Mouse (Mus musculus): Measurements from ENCODE around the gene Ubtd1. TPM values are rescaled to one million over a fixed set of nuclear protein-coding genes. Genes with fewer than 3 reads are reported as not detected.

The Ubtd1 gene
- polyA plus RNA-seq (2015; fragmentation: Nextera tagmentation; extraction: Ambion mirVana), result 4.2 and 4.9 TPM in 2 replicates

DNA sequence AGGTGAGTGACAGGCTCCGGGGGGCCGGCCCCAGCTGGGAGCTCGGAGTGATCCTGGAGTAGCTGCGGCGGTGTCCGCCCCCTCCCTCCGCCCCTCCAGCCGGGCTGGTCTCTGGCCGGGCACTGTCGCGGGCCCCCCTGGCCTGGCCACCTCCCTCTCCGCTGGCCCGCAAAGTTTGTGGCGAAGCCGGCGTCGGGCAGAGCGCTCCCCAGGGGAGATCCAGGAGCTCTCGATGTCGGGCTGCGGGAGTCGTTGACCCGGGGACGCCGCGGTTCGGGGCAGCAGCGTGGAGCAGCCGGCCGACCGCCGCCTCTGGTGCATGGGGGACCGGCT, at the start of gene Ubtd1:
Gene Ubtd1, plus strand, starts transcription at position 169 of the 333 bp plus-strand sequence.
- peaks cover 27% of the 10 kb centered on the region for H3K27me3 ChIP-seq (ENCODE audit: control insufficient read depth, insufficient read depth, low read depth, low read length)
- H3K4me1 ChIP-seq (ENCODE audit: control insufficient read depth, low read depth, low read length), result peaks cover 20% of the 10 kb centered on the region
- peak within 1 kb of the TSS; percentile 87 for H3K27ac ChIP-seq (ENCODE audit: low read length)
- H3K4me2 ChIP-seq (ENCODE audit: low read depth, low read length), result peak within 1 kb of the TSS; percentile 100
- 0% methylated on average over 33 of the region's 33 CpGs for WGBS (ENCODE audit: insufficient replicate concordance)
- no peaks in the 10 kb centered on the region for H3K36me3 ChIP-seq (ENCODE audit: control insufficient read depth, insufficient read depth)
- ATAC-seq (ENCODE audit: low read depth), result no peak
- peak within 1 kb of the TSS; percentile 88 for H3K9ac ChIP-seq (ENCODE audit: low read depth, low read length)
- H3K4me3 ChIP-seq (ENCODE audit: low read depth, low read length), result peak within 1 kb of the TSS; percentile 95
- no peaks in the 10 kb centered on the region for H3K9me3 ChIP-seq (replicated peaks; ENCODE audit: control insufficient read depth, low read length)

DNA sequence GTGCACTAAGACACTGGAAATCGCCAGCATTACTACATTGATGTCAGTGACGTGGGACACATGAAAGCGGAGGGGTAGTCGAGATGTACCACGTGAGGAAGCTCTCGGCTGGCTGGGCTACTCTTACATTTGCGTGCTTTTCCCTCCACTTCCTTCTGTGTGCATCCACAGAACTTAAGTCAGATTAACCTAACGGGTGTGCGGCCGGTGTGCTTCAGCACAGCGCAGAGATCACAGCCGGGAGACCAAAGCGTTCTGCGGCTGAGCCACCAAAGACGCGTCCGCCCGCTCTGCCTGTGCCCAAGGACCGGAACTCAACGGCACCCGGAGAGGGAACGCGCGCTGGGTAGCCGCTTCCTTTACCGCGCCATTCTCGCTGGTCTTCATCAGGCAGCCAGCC, 48.9 kb upstream of the Ubtd1 start:
- no peaks in the 10 kb centered on the region for H3K9me3 ChIP-seq (replicated peaks; ENCODE audit: control insufficient read depth, low read length)
- H3K36me3 ChIP-seq (ENCODE audit: control insufficient read depth, insufficient read depth), result peaks cover 5% of the 10 kb centered on the region; the same call in 1 of the 2 replicates
- H3K4me1 ChIP-seq (ENCODE audit: control insufficient read depth, low read depth, low read length), result peaks cover 18% of the 10 kb centered on the region
- peak overlapping the region; percentile 66 for H3K27ac ChIP-seq (ENCODE audit: low read length)
- WGBS (ENCODE audit: insufficient replicate concordance), result under 1% methylated on average over 28 of the region's 28 CpGs
- peak overlapping the region; percentile 85 for H3K9ac ChIP-seq (ENCODE audit: low read depth, low read length)
- peak overlapping the region; percentile 82 for H3K4me3 ChIP-seq (ENCODE audit: low read depth, low read length)
- ATAC-seq (ENCODE audit: low read depth), result no peak
- no peaks in the 10 kb centered on the region for H3K27me3 ChIP-seq (ENCODE audit: control insufficient read depth, insufficient read depth, low read depth, low read length)
- H3K4me2 ChIP-seq (ENCODE audit: low read depth, low read length), result peak overlapping the region; percentile 93

DNA sequence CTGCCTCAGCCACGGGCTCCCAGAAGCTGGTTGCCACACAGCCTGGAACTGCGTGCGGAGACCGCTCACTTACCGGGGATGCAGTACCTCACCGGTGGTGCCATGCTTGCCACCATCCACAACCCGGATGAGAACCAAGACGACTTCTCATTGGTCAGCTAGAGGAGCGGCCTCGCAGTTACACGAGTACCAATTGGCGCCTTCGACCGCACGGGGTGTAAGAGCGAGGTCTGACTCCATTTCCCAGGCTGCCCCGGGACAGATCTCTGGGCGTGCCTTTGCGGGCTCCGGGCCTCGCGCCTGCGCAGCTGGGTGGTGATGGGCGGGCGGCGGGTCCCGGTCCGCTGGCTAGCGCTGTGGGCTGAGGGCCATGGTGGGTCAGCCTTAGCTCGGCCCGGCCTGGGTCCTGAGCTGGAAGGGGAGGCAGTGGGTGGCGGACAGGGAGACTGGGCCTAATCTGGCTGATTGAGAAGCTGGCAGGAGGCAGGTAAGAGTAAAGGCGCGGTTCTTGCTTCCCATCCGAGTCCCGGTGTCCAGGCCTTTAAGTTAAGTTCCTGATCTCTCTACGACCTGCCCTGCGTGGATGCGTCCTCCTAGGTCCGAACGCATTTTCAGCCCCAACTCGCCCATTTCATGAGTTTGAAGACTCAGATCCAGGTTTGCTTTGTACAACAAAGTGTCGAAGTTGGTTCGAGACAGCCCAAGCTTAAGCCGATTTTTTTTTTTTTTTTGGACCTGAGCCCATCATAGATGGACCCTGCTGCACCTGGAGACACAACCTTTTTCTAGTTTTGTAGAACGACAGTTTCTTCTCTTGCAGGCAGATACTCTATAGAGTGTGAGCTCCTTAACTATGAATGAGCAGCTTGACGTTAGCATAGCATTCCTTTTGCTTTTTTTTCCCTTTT, 48.1 kb upstream of the Ubtd1 start, which contains the start of the genes Exosc1 and Zdhhc16:
Gene Exosc1, minus strand, starts transcription at position 245 of the 908 bp plus-strand sequence.
Gene Zdhhc16, plus strand, starts transcription at position 302 of the 908 bp plus-strand sequence.
- Histone ChIP-seq H3K4me3 (ENCODE audit: low read depth, low read length) (peak within 1 kb of the TSS; percentile 82), H3K9ac (ENCODE audit: low read depth, low read length) (peak within 1 kb of the TSS; percentile 85), H3K4me1 (ENCODE audit: control insufficient read depth, low read depth, low read length) (peaks cover 18% of the 10 kb centered on the region), H3K27me3 (ENCODE audit: control insufficient read depth, insufficient read depth, low read depth, low read length) (no peaks in the 10 kb centered on the region), H3K27ac (ENCODE audit: low read length) (peak within 1 kb of the TSS; percentile 66), H3K36me3 (ENCODE audit: control insufficient read depth, insufficient read depth) (peaks cover 10% of the 10 kb centered on the region), H3K4me2 (ENCODE audit: low read depth, low read length) (peak within 1 kb of the TSS; percentile 93), H3K9me3 (replicated peaks; ENCODE audit: control insufficient read depth, low read length) (no peaks in the 10 kb centered on the region)
- ATAC-seq (ENCODE audit: low read depth), result peak; percentile 100
- WGBS (ENCODE audit: insufficient replicate concordance), result under 1% methylated on average over 47 of the region's 47 CpGs

- Histone ChIP-seq H3K9ac (ENCODE audit: low read depth, low read length) (peak overlapping the region; percentile 85), H3K36me3 (ENCODE audit: control insufficient read depth, insufficient read depth) (peaks cover 10% of the 10 kb centered on the region)
Measured at GRCm38 (mm10) chr19:41934124-41934523, 47.4 kb upstream of the Ubtd1 start.

DNA sequence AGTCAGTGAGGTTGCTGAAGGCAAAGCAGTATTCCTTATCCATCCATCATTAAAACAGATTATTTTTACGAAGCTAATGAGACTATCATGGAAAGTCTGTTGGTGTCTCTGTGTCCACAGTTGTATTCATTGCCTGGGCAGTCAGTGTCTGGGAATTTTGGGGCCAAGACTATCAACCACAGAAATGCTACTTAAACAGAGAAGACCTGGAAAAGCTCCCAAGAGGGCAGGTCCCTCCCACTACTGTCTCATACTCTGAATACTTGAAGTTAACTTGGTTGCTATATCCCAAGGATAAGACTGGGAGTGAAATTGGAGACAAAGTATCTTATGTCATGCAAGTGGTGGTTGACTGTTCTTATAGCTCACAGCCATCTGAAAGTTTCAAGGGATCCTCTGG, 45.6 kb upstream of the Ubtd1 start:
- Histone ChIP-seq H3K27ac (ENCODE audit: low read length) (no peak overlapping the region), H3K36me3 (ENCODE audit: control insufficient read depth, insufficient read depth) (peaks cover 16% of the 10 kb centered on the region), H3K9ac (ENCODE audit: low read depth, low read length) (no peak overlapping the region), H3K9me3 (replicated peaks; ENCODE audit: control insufficient read depth, low read length) (no peaks in the 10 kb centered on the region), H3K4me3 (ENCODE audit: low read depth, low read length) (no peak overlapping the region), H3K4me2 (ENCODE audit: low read depth, low read length) (no peak overlapping the region), H3K27me3 (ENCODE audit: control insufficient read depth, insufficient read depth, low read depth, low read length) (no peaks in the 10 kb centered on the region), H3K4me1 (ENCODE audit: control insufficient read depth, low read depth, low read length) (peaks cover 18% of the 10 kb centered on the region)
- WGBS (ENCODE audit: insufficient replicate concordance), result 81% methylated on average over 1 of the region's 1 CpGs
- no peak for ATAC-seq (ENCODE audit: low read depth)

More at GRCm38 (mm10) chr19:41934124-41934523, 47.4 kb upstream of the Ubtd1 start:
- H3K9me3 ChIP-seq (replicated peaks; ENCODE audit: control insufficient read depth, low read length), result no peaks in the 10 kb centered on the region
- ATAC-seq (ENCODE audit: low read depth), result no peak
- WGBS (ENCODE audit: insufficient replicate concordance), result 22% methylated on average over 6 of the region's 6 CpGs
- peaks cover 18% of the 10 kb centered on the region for H3K4me1 ChIP-seq (ENCODE audit: control insufficient read depth, low read depth, low read length)
- no peak overlapping the region for H3K27ac ChIP-seq (ENCODE audit: low read length)
- peak overlapping the region; percentile 82 for H3K4me3 ChIP-seq (ENCODE audit: low read depth, low read length)
- H3K27me3 ChIP-seq (ENCODE audit: control insufficient read depth, insufficient read depth, low read depth, low read length), result no peaks in the 10 kb centered on the region
- peak overlapping the region; percentile 75 for H3K4me2 ChIP-seq (ENCODE audit: low read depth, low read length)

DNA sequence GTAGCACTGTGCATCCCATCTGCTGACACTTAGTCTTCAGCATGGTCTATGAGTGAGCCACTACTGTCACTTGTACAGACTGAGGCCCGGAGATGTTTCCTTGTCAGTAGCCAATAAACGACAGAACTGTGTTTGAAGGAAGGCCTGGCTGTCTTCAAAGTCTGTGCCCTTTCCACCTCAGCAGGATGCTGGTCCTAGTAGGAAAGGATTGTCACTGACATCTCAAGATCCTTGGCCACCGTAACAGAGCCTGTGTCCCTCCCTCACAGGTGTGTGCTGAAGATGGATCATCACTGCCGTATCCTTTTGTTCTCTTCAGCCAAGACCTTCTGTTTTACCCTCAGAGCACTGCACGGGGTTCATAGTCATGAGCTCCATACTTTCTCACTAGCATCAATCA, 43.0 kb upstream of the Ubtd1 start:
- H3K9me3 ChIP-seq (replicated peaks; ENCODE audit: control insufficient read depth, low read length), result no peaks in the 10 kb centered on the region
- WGBS (ENCODE audit: insufficient replicate concordance), result 84% methylated on average over 5 of the region's 5 CpGs
- peaks cover 9% of the 10 kb centered on the region for H3K4me1 ChIP-seq (ENCODE audit: control insufficient read depth, low read depth, low read length)
- no peak overlapping the region for H3K4me3 ChIP-seq (ENCODE audit: low read depth, low read length)
- H3K4me2 ChIP-seq (ENCODE audit: low read depth, low read length), result no peak overlapping the region
- H3K27me3 ChIP-seq (ENCODE audit: control insufficient read depth, insufficient read depth, low read depth, low read length), result no peaks in the 10 kb centered on the region
- no peak for ATAC-seq (ENCODE audit: low read depth)
- H3K27ac ChIP-seq (ENCODE audit: low read length), result no peak overlapping the region
- H3K36me3 ChIP-seq (ENCODE audit: control insufficient read depth, insufficient read depth), result peaks cover 35% of the 10 kb centered on the region
- no peak overlapping the region for H3K9ac ChIP-seq (ENCODE audit: low read depth, low read length)

GRCm38 (mm10) chr19:41943841-41944240, 37.7 kb upstream of the Ubtd1 start:
- 72% methylated on average over 7 of the region's 7 CpGs for WGBS (ENCODE audit: insufficient replicate concordance)
- H3K36me3 ChIP-seq (ENCODE audit: control insufficient read depth, insufficient read depth), result peaks cover 66% of the 10 kb centered on the region
- no peaks in the 10 kb centered on the region for H3K9me3 ChIP-seq (replicated peaks; ENCODE audit: control insufficient read depth, low read length)
- ATAC-seq (ENCODE audit: low read depth), result no peak
- no peak overlapping the region for H3K9ac ChIP-seq (ENCODE audit: low read depth, low read length)
- no peaks in the 10 kb centered on the region for H3K4me1 ChIP-seq (ENCODE audit: control insufficient read depth, low read depth, low read length)
- H3K4me3 ChIP-seq (ENCODE audit: low read depth, low read length), result no peak overlapping the region
- H3K27ac ChIP-seq (ENCODE audit: low read length), result no peak overlapping the region
- no peaks in the 10 kb centered on the region for H3K27me3 ChIP-seq (ENCODE audit: control insufficient read depth, insufficient read depth, low read depth, low read length)
- no peak overlapping the region for H3K4me2 ChIP-seq (ENCODE audit: low read depth, low read length)

DNA sequence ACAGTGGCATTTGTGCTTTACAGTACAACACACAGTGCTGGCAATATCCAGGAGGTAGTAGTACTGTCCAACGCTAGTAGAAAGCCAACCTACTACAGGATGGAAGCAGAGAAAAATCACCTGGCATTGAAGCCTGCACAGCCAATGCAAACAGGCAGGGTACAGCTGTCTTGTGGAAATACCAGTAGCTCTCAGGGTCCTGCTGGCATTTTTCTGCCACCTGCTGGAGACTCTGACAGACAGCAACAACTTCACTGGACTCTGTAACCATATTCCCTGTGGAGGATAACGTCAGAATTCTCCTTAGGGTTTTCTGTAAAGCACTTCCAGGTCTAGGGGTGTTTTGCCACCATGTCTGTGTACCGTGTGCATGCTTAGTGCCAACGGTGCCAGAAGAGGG, 29.3 kb upstream of the Ubtd1 start:
- H3K4me2 ChIP-seq (ENCODE audit: low read depth, low read length), result no peak overlapping the region
- H3K9me3 ChIP-seq (replicated peaks; ENCODE audit: control insufficient read depth, low read length), result no peaks in the 10 kb centered on the region
- peaks cover 45% of the 10 kb centered on the region for H3K36me3 ChIP-seq (ENCODE audit: control insufficient read depth, insufficient read depth)
- ATAC-seq (ENCODE audit: low read depth), result no peak
- no peak overlapping the region for H3K9ac ChIP-seq (ENCODE audit: low read depth, low read length)
- no peaks in the 10 kb centered on the region for H3K27me3 ChIP-seq (ENCODE audit: control insufficient read depth, insufficient read depth, low read depth, low read length)
- H3K4me1 ChIP-seq (ENCODE audit: control insufficient read depth, low read depth, low read length), result no peaks in the 10 kb centered on the region
- 71% methylated on average over 4 of the region's 4 CpGs for WGBS (ENCODE audit: insufficient replicate concordance)
- H3K27ac ChIP-seq (ENCODE audit: low read length), result no peak overlapping the region
- no peak overlapping the region for H3K4me3 ChIP-seq (ENCODE audit: low read depth, low read length)

GRCm38 (mm10) chr19:41953574-41953973, 28.0 kb upstream of the Ubtd1 start:
- Histone ChIP-seq H3K36me3 (ENCODE audit: control insufficient read depth, insufficient read depth) (peaks cover 39% of the 10 kb centered on the region), H3K4me3 (ENCODE audit: low read depth, low read length) (no peak overlapping the region), H3K9ac (ENCODE audit: low read depth, low read length) (no peak overlapping the region), H3K27me3 (ENCODE audit: control insufficient read depth, insufficient read depth, low read depth, low read length) (no peaks in the 10 kb centered on the region), H3K9me3 (replicated peaks; ENCODE audit: control insufficient read depth, low read length) (no peaks in the 10 kb centered on the region), H3K27ac (ENCODE audit: low read length) (no peak overlapping the region), H3K4me2 (ENCODE audit: low read depth, low read length) (no peak overlapping the region), H3K4me1 (ENCODE audit: control insufficient read depth, low read depth, low read length) (no peaks in the 10 kb centered on the region)
- WGBS (ENCODE audit: insufficient replicate concordance), result 87% methylated on average over 3 of the region's 3 CpGs
- no peak for ATAC-seq (ENCODE audit: low read depth)
